Mouse (Mus musculus) right cerebral cortex, adult 18-20 months (tissue): ENCODE measurements around the gene Il25.
"Not testable (repeated sequence)": the region's sequence is repeated elsewhere in the genome, so short reads cannot be mapped to it uniquely, and the experiment has no call there.

Experiments used
- DNase-seq: peaks from one replicate; pipeline ENCODE4 v3.0.0; 2022; ENCODE audit warnings: mixed read lengths

Gene Il25

GRCm38 (mm10) chr14:54927296-54927695 is 5.2 kb upstream of the Il25 start:
- no peak for DNase-seq

- no peak for DNase-seq
Observed at GRCm38 (mm10) chr14:54929801-54930200, 2.7 kb upstream of the Il25 start.

- no peak for DNase-seq
Observed at GRCm38 (mm10) chr14:54930431-54930830, 2.1 kb upstream of the Il25 start.

- DNase-seq: peak; percentile 80
Observed at GRCm38 (mm10) chr14:54935904-54936830, 3.7 kb downstream of the Il25 start, which contains the start of gene Cmtm5. TSS of gene Cmtm5 (plus strand) at chr14:54936261.

- no peak for DNase-seq
Observed at GRCm38 (mm10) chr14:54936831-54937160, 4.3 kb downstream of the Il25 start.

GRCm38 (mm10) chr14:54937361-54938182 is 5.1 kb downstream of the Il25 start:
- DNase-seq: no peak

- no peak for DNase-seq
Observed at GRCm38 (mm10) chr14:54938431-54939219, 6.1 kb downstream of the Il25 start.

GRCm38 (mm10) chr14:54939434-54940175 is 7.1 kb downstream of the Il25 start:
- DNase-seq: peak; percentile 39

GRCm38 (mm10) chr14:54940176-54940530 is 7.7 kb downstream of the Il25 start:
- DNase-seq: no peak

- no peak for DNase-seq
Observed at GRCm38 (mm10) chr14:54941024-54941978, 8.8 kb downstream of the Il25 start.

GRCm38 (mm10) chr14:54942479-54942878 is 10.0 kb downstream of the Il25 start:
- no peak for DNase-seq

GRCm38 (mm10) chr14:54943971-54944370 is 11.5 kb downstream of the Il25 start:
- no peak for DNase-seq

- no peak for DNase-seq
Observed at GRCm38 (mm10) chr14:54944939-54945338, 12.4 kb downstream of the Il25 start.

GRCm38 (mm10) chr14:54945975-54946704 is 13.6 kb downstream of the Il25 start:
- no peak for DNase-seq

- DNase-seq: not testable (repeated sequence)
Observed at GRCm38 (mm10) chr14:54947008-54947407, 14.5 kb downstream of the Il25 start.

GRCm38 (mm10) chr14:54948781-54949180 is 16.3 kb downstream of the Il25 start:
- DNase-seq: no peak

- DNase-seq: no peak
Observed at GRCm38 (mm10) chr14:54950493-54950892, 18.0 kb downstream of the Il25 start.

GRCm38 (mm10) chr14:54951587-54951986 is 19.1 kb downstream of the Il25 start:
- DNase-seq: no peak

- no peak for DNase-seq
Observed at GRCm38 (mm10) chr14:54953664-54954206, 21.2 kb downstream of the Il25 start.

GRCm38 (mm10) chr14:54954474-54954873 is 22.0 kb downstream of the Il25 start:
- no peak for DNase-seq
